In genomic region chr10:10107123-10107525, GRCm38 (mm10) we compare ENCODE assay signal across 8 mouse cellular contexts.
DNase-seq lines count a peak whose midpoint lies in the region; ATAC-seq and TF ChIP-seq lines count a peak whose summit lies in the region.
"Had no signal": no experiment of that assay in that cellular context is flagged by ENCODE, and none has a peak within 500 bp of the region (broad histone marks: within the 10 kb centered on the region; RNA-seq: fewer than 3 reads in every experiment).

No protein-coding gene starts in this region.

- H3K9ac ChIP-seq in neural tube, embryonic 12.5 days, result no peak overlapping the region
- H3K9ac ChIP-seq in intestine, postnatal 0 days (ENCODE audit: low read depth, low read length), result no peak overlapping the region
- H3K9ac ChIP-seq: limb, embryonic 13.5 days had no signal

- H3K36me3 ChIP-seq in neural tube, embryonic 12.5 days, result no peaks in the 10 kb centered on the region
- H3K36me3 ChIP-seq in intestine, postnatal 0 days (ENCODE audit: control insufficient read depth, insufficient read depth), result no peaks in the 10 kb centered on the region
- H3K36me3 ChIP-seq: limb, embryonic 13.5 days had no signal

- DNase-seq in cerebellum, adult 11 months, result peak; percentile 12
- DNase-seq in layer of hippocampus, postnatal 10 days (ENCODE audit: low spot score in 2 of 2), result peak; percentile 70 to 73
- no peak for DNase-seq in embryo, embryonic 10 days (ENCODE audit: low spot score)
- DNase-seq in retina, postnatal 1 day, result no peak

- peak; percentile 64 for TF ChIP-seq POLR2A in cortical plate, adult 2 months (IDR thresholded peaks at IDR 0.05; ENCODE audit: extremely low read depth, insufficient read depth, low read length)

- 54% methylated on average over 3 of the region's 3 CpGs for WGBS in neural tube, embryonic 12.5 days
- WGBS in intestine, postnatal 0 days, result 70% methylated on average over 3 of the region's 3 CpGs

- TF ChIP-seq CTCF in cortical plate, adult 2 months (IDR thresholded peaks at IDR 0.05; ENCODE audit: extremely low read depth, insufficient read depth, low read length), result no peak
- no peak for TF ChIP-seq CTCF in intestine, postnatal 0 days (IDR thresholded peaks at IDR 0.05; ENCODE audit: low read depth)

- H3K4me3 ChIP-seq in cortical plate, adult 2 months (ENCODE audit: insufficient read depth, low read length), result no peak overlapping the region
- no peak overlapping the region for H3K4me3 ChIP-seq in neural tube, embryonic 12.5 days
- H3K4me3 ChIP-seq in intestine, postnatal 0 days (ENCODE audit: low read depth, low read length), result no peak overlapping the region
- H3K4me3 ChIP-seq: limb, embryonic 13.5 days had no signal

- no peaks in the 10 kb centered on the region for H3K27me3 ChIP-seq in neural tube, embryonic 12.5 days (replicated peaks)
- H3K27me3 ChIP-seq in intestine, postnatal 0 days (replicated peaks; ENCODE audit: control insufficient read depth, insufficient read depth, low read length), result no peaks in the 10 kb centered on the region
- H3K27me3 ChIP-seq: limb, embryonic 13.5 days had no signal

- H3K4me2 ChIP-seq in neural tube, embryonic 12.5 days (replicated peaks), result no peak overlapping the region
- no peak overlapping the region for H3K4me2 ChIP-seq in intestine, postnatal 0 days (replicated peaks; ENCODE audit: low read depth)
- H3K4me2 ChIP-seq: limb, embryonic 13.5 days had no signal

- H3K4me1 ChIP-seq in cortical plate, adult 2 months (ENCODE audit: control insufficient read depth, insufficient read depth, low read length), result peaks cover 3% of the 10 kb centered on the region; the same call in 1 of the 2 replicates
- no peaks in the 10 kb centered on the region for H3K4me1 ChIP-seq in neural tube, embryonic 12.5 days
- no peaks in the 10 kb centered on the region for H3K4me1 ChIP-seq in intestine, postnatal 0 days (replicated peaks; ENCODE audit: control insufficient read depth, insufficient read depth, low read length)
- H3K4me1 ChIP-seq: limb, embryonic 13.5 days had no signal

- H3K27ac ChIP-seq in cortical plate, adult 2 months (ENCODE audit: insufficient read depth, low read length), result peak overlapping the region; percentile 56
- H3K27ac ChIP-seq in neural tube, embryonic 12.5 days, result no peak overlapping the region
- H3K27ac ChIP-seq in intestine, postnatal 0 days (ENCODE audit: low read depth, low read length), result no peak overlapping the region
- H3K27ac ChIP-seq: limb, embryonic 13.5 days had no signal

- no peaks in the 10 kb centered on the region for H3K9me3 ChIP-seq in neural tube, embryonic 12.5 days
- H3K9me3 ChIP-seq in intestine, postnatal 0 days (ENCODE audit: control insufficient read depth), result no peaks in the 10 kb centered on the region
- H3K9me3 ChIP-seq: limb, embryonic 13.5 days had no signal

- ATAC-seq in neural tube, embryonic 12.5 days (ENCODE audit: low FRiP score, low read depth), result peak; percentile 29; the same call in 1 of the 2 replicates
- ATAC-seq in intestine, postnatal 0 days, result no peak

Comparison
In these comparisons a context has a peak if more than half of its experiments do, and no peak if none do; other contexts are left out.
1. DNase-seq: peak in cerebellum, adult 11 months (single experiment) and layer of hippocampus, postnatal 10 days (2 of 2); none in embryo, embryonic 10 days (single experiment) and retina, postnatal 1 day (single experiment).